Mouse (Mus musculus): ENCODE data around the gene Slc16a13.

DNA sequence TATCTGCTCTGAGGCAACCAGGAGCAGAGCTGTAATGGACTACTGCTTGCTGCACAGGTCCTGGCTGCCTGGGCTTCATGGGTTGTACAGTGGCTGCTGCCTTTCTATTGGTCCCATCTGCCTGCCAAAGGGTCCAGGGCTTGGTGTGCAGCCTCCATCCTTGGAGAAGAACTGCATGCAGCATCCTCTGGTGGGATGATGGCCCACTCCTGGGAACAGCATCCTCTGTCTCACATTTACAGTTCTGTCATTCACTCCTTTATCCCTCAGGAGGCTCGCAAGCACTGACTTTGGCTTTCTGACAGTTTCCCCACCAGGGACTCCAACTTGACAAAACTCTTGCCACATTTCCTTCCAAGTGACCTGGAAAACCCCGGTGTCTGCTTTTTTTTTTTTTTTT lies 14.1 kb downstream of the Slc16a13 start:
- TF ChIP-seq FLI1 (IDR thresholded peaks at IDR 0.05; ENCODE audit: low read length): no peak
- TF ChIP-seq GATA1 (IDR thresholded peaks at IDR 0.05; ENCODE audit: borderline replicate concordance, low read length): no peak

All from megakaryocyte, embryonic 14.5 days (primary cell).